Mouse (Mus musculus) heart, postnatal 0 days (tissue): ENCODE results near the gene Rpl36a. TPM values are rescaled to one million over a fixed set of nuclear protein-coding genes. Genes with fewer than 3 reads are reported as not detected.

Experiments used
- ATAC-seq: fragments of 200-750 bp; cut with Nextera tagmentation; 2 replicates; pipeline ENCODE4 v1.8.0; 2017; ENCODE audit warnings: low read depth, moderate number of reproducible peaks, moderate library complexity; ENCODE audit not compliant: insufficient read depth
- DNase-seq: peaks from one replicate; pipeline ENCODE4 v3.0.0-alpha.2; 2016; ENCODE audit warnings: low spot score
- H3K27ac ChIP-seq: fragments of 300-500 bp; sonication (generic); 2 replicates; pipeline ENCODE4 v1.5.1; 2014; ENCODE audit warnings: low read depth, mild to moderate bottlenecking
- H3K27me3 ChIP-seq: fragments of 300-500 bp; sonication (generic); 2 replicates; pipeline ENCODE4 v1.6.1; 2014; ENCODE audit warnings: low read length, mixed read lengths; ENCODE audit not compliant: control insufficient read depth, insufficient read depth
- H3K36me3 ChIP-seq: fragments of 300-500 bp; sonication (generic); replicated peaks from 2 replicates; pipeline ENCODE4 v1.6.1; 2014; ENCODE audit warnings: low read length, mixed read lengths; ENCODE audit not compliant: control insufficient read depth, insufficient read depth
- H3K4me1 ChIP-seq: fragments of 300-500 bp; sonication (generic); 2 replicates; pipeline ENCODE4 v1.6.1; 2014; ENCODE audit warnings: antibody characterized with exemption; ENCODE audit not compliant: control insufficient read depth, insufficient read depth
- H3K4me2 ChIP-seq: fragments of 300-500 bp; sonication (generic); 2 replicates; pipeline ENCODE4 v1.6.1; 2014; ENCODE audit warnings: low read depth, mild to moderate bottlenecking, low read length, moderate library complexity
- H3K4me3 ChIP-seq: fragments of 300-500 bp; sonication (generic); 2 replicates; pipeline ENCODE4 v1.5.1; 2014; ENCODE audit warnings: low read depth, low read length
- H3K9ac ChIP-seq: fragments of 300-500 bp; sonication (generic); replicated peaks from 2 replicates; pipeline ENCODE4 v1.6.1; 2014; ENCODE audit warnings: low read depth, low read length, mixed read lengths
- H3K9me3 ChIP-seq: fragments of 300-500 bp; sonication (generic); replicated peaks from 2 replicates; pipeline ENCODE4 v1.6.1; 2016; ENCODE audit warnings: low read length; ENCODE audit not compliant: control insufficient read depth
- CTCF ChIP-seq: IDR thresholded peaks from 2 replicates; pipeline ENCODE4 v1.5.1; 2016; ENCODE audit warnings: antibody characterized with exemption, control low read depth, low read depth
- EP300 ChIP-seq: IDR thresholded peaks from 2 replicates; pipeline ENCODE4 v1.6.1; 2016; ENCODE audit warnings: antibody characterized with exemption, low read depth
- WGBS: fragments of 180-500 bp; shearing (Covaris S2); extraction: QIAGEN DNeasy Blood & Tissue Kit; methylation state at CpG from one replicate; pipeline ENCODE4 v1.1.7; 2014; 5-methylcytosine and 5-hydroxymethylcytosine counted together
- polyA plus RNA-seq: library from polyadenylated mRNA; unstranded; fragments of >200 nt; fragmentation: Nextera tagmentation; extraction: Ambion mirVana; gene quantifications from 2 replicates; pipeline ENCODE4 v1.2.1, GENCODE M21; 2015
- total RNA-seq: library from RNA; depleted of rRNA; stranded (reverse); fragments of >200 nt; gene quantifications from 2 replicates; pipeline ENCODE4 v1.2.3, GENCODE M21; 2014; ENCODE audit warnings: low replicate concordance

Gene Rpl36a
- total and polyA plus RNA-seq, 2 experiments from 2014 or later: 246 to 419 TPM

GRCm38 (mm10) chrX:134619695-134620094 lies 34.2 kb downstream of the Rpl36a start:
- DNase-seq: no peak
- H3K27ac ChIP-seq: no peak overlapping the region
- TF ChIP-seq CTCF: no peak
- TF ChIP-seq EP300: no peak
- no peak overlapping the region for H3K4me3 ChIP-seq
- H3K4me1 ChIP-seq: no peaks in the 10 kb centered on the region
- no peak overlapping the region for H3K4me2 ChIP-seq
- WGBS: 54% methylated on average over 9 of the region's 9 CpGs
- no peaks in the 10 kb centered on the region for H3K27me3 ChIP-seq
- H3K9me3 ChIP-seq: no peaks in the 10 kb centered on the region
- no peak overlapping the region for H3K9ac ChIP-seq
- ATAC-seq: no peak
- no peaks in the 10 kb centered on the region for H3K36me3 ChIP-seq

- DNase-seq: no peak
- Histone ChIP-seq H3K27me3 (no peaks in the 10 kb centered on the region), H3K4me1 (no peaks in the 10 kb centered on the region), H3K36me3 (no peaks in the 10 kb centered on the region), H3K4me3 (no peak overlapping the region), H3K4me2 (no peak overlapping the region), H3K9ac (no peak overlapping the region), H3K9me3 (no peaks in the 10 kb centered on the region), H3K27ac (no peak overlapping the region)
- ATAC-seq: no peak
- TF ChIP-seq CTCF (no peak), EP300 (no peak)
- WGBS: 63% methylated on average over 8 of the region's 8 CpGs
These were observed 34.9 kb downstream of the Rpl36a start for GRCm38 (mm10) chrX:134620254-134620865.

DNA sequence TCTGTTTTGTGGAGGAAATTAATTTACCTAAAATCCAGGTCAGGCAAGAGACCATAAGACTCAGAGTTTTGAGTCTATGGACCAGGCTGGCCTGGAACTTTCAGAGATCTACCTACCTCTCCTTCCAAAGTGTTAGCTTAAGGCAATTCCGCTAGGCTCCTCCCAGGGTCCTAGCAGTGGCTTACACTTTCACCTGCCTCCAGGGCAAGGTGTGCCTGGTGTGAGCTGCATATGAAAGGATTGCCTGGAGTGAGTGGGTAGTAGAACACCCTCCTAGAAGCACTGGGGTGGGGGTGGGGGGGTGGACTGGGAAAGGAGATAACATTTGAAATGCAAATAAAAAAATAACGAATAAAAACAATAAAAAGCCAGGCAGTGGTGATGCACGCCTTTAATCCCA lies 36.2 kb downstream of the Rpl36a start:
- TF ChIP-seq CTCF (no peak), EP300 (no peak)
- H3K36me3 ChIP-seq: no peaks in the 10 kb centered on the region
- no peak overlapping the region for H3K4me3 ChIP-seq
- ATAC-seq: no peak
- no peak overlapping the region for H3K9ac ChIP-seq
- H3K27me3 ChIP-seq: no peaks in the 10 kb centered on the region
- H3K4me1 ChIP-seq: no peaks in the 10 kb centered on the region
- no peak overlapping the region for H3K27ac ChIP-seq
- no peak overlapping the region for H3K4me2 ChIP-seq
- 57% methylated on average over 3 of the region's 3 CpGs for WGBS
- H3K9me3 ChIP-seq: no peaks in the 10 kb centered on the region
- DNase-seq: no peak

DNA sequence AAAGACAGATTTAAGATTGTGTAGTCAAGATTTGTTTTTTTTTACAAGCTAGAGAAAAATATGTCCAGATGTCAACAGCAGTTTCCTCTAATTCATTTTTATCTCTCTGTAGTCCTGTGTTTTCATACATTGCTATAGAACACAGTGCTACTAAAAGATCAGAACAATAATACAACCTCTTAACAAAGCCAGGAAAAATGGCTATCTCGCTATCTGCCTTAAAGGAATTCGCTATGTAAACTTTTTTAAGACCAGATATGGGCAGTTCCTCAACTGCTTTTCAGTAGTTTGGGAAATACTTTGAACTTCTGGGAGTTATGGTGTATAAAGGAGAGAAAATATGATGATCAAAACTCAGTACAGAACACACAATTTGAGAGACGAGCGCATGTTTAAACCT lies 37.9 kb downstream of the Rpl36a start:
- no peak for ATAC-seq
- TF ChIP-seq EP300 (no peak), CTCF (no peak)
- no peak overlapping the region for H3K4me3 ChIP-seq

GRCm38 (mm10) chrX:134628200-134628599 lies 42.7 kb downstream of the Rpl36a start:
- Histone ChIP-seq H3K9me3 (no peaks in the 10 kb centered on the region), H3K4me1 (no peaks in the 10 kb centered on the region), H3K9ac (no peak overlapping the region), H3K4me3 (no peak overlapping the region), H3K27ac (no peak overlapping the region), H3K36me3 (no peaks in the 10 kb centered on the region), H3K4me2 (no peak overlapping the region), H3K27me3 (no peaks in the 10 kb centered on the region)
- ATAC-seq (no peak), DNase-seq (no peak)
- WGBS: 54% methylated on average over 2 of the region's 2 CpGs
- TF ChIP-seq EP300 (no peak), CTCF (no peak)

More for the DNA sequence above, 37.9 kb downstream of the Rpl36a start:
- no peaks in the 10 kb centered on the region for H3K27me3 ChIP-seq
- DNase-seq: no peak
- WGBS: 58% methylated on average over 4 of the region's 4 CpGs
- H3K4me1 ChIP-seq: no peaks in the 10 kb centered on the region
- H3K9me3 ChIP-seq: no peaks in the 10 kb centered on the region
- no peak overlapping the region for H3K27ac ChIP-seq
- H3K36me3 ChIP-seq: no peaks in the 10 kb centered on the region
- H3K4me2 ChIP-seq: no peak overlapping the region
- H3K9ac ChIP-seq: no peak overlapping the region

- Histone ChIP-seq H3K4me1 (no peaks in the 10 kb centered on the region), H3K4me2 (no peak overlapping the region), H3K9ac (no peak overlapping the region), H3K4me3 (no peak overlapping the region), H3K9me3 (no peaks in the 10 kb centered on the region), H3K36me3 (no peaks in the 10 kb centered on the region), H3K27ac (no peak overlapping the region), H3K27me3 (no peaks in the 10 kb centered on the region)
- 71% methylated on average over 5 of the region's 5 CpGs for WGBS
- DNase-seq (no peak), ATAC-seq (no peak)
- TF ChIP-seq CTCF (no peak), EP300 (no peak)
These were observed 47.3 kb downstream of the Rpl36a start for GRCm38 (mm10) chrX:134632710-134633109.
